Mouse (Mus musculus) c-Kit-negative CD71-positive TER-119-positive erythroid progenitor cells, embryonic 14.5 days (primary cell): ENCODE measurements around the gene Nfib.

Source experiments
- DNase-seq: peaks from one replicate; pipeline ENCODE4 v3.0.0-alpha.2; 2013; ENCODE audit warnings: low read depth, low spot score

Nfib gene

DNA sequence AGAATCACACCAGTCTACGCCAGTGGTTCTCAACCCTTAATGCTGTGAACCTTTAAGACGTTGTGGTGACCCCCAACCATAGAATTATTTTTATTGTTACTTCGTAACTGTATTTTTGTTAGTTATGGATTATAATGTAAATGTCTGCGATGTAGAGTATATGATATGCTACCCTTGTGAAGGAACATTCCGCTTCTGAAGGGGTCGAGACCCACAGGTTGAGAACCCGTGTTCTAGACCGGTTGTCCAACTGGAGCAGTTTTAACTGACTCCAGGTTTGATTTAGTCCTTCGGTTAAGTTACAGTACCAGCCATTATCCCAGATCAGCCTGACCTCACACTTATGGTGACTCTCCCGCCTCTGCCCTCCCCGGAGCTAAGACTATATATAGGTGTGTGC lies 70.4 kb downstream of the Nfib start:
- DNase-seq, result no peak

DNA sequence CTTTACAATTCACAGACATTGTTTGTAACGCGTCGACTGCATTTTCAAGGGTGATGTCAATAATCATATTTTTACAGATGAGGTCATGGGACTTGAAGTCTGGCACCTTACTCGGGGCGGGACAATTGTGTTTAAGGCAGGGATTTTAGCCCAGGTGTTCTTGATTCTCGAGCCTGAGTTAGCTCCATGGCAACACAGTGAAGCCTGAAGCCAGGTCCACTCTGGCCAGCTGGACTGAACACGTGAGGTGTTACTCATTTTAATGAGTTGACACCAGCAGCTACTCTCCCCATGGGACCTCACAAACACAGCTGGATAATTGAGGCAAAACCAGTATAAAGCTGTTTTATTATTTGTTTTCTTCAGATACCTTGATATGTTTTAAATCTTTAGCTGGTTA lies 71.2 kb downstream of the Nfib start:
- DNase-seq, result no peak

DNA sequence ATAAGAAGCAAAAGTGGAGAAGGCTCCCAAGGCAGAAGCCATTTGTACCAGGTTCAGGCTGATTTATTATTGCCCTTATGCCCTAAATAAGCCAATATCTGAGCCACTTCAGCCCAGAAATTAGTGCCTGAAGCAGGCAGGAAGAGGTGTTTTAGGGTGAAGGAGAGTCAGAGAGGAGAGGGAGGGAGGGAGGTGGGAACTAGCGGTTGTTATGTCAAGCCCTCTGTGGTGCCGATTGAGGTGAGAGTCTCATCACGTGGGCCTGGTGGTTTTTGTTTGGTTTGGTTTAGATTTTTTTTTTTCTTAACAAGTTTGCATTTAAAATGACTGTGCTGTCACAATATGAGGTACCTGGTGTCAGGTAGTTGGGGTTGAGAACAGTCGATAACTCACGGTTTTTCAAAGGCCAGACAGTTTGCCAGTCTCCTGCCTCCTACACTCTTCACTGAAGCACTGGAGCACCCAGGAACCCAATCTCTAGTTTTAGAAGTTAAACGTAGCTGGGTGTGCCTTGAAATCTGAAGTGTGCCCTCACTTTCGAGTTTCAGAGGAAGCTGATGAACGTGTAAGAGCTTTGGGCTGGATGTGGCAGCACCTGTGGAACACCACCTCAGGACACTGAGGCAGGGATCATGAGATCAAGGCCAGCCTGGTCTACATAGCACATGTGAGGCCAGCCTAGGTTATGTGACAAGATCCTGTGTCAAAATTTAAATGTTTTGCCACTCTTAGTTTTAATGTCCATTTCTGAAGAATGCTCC lies 81.1 kb downstream of the Nfib start:
- DNase-seq, result no peak

DNA sequence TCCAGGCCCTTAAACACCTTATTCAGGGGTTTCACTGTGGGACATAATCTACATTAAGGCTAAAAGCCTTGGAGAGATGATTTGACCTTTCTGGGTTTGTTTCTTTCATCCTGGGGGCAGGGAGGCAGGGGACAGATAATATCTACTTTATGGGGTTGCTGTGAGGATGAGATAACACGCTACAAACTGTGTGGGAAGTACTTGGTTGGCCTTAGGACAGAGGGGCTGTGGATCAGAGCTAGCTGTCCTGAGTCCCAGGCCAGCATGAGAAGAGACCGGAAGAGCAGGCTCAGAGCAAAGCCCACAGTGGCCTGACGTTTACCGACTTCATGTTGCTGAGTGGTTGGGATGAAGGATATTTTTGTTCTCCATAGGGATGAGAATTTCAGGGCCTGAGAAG lies 81.7 kb downstream of the Nfib start:
- DNase-seq, result no peak

DNA sequence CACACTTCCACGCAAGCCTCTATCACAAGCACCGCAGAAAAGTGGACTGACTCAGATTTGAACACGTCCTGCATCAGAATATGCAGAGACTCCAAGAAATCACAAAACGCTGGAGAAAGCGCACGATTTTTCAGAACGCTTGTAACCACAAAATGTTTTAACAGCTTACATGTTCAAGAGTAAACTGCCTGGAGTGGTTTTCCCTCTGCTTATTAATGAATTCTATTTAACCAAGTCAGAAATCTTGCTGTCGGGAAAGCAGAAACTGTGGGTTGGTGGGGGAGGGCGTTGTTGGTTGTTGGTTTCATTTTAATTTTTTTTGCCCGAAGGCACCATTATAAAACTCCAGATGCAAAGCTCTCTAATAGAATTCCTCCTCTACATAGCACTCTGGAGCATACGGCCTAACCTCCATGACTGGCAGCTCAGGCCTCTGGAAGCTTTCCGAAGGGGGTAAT lies 82.4 kb downstream of the Nfib start:
- DNase-seq, result no peak

DNA sequence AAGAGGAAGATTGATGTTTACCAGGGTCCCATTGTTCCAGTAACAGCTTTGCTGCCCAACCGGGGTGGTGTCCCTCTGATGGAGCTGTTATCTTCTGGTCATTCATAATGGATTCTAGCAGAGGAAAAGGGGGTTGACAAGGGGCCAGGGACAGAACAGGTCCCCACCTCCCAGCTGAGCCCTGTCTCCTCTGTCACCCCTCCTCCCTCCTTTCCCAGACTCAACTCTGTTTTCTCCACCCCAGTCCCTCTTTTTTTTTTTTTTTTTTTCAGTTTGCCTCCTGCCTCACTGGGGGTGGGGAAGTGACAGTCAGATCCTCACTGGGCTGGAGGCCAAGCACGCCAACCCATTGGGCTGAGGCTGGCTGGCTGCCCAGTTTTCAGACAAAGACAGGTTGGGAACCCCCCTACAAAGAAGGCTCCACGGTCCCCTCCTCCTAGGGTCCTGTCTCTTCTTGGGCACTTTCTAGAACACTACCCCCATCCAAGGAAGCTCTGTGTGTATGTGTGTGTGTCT lies 83.2 kb downstream of the Nfib start:
- no peak for DNase-seq

DNA sequence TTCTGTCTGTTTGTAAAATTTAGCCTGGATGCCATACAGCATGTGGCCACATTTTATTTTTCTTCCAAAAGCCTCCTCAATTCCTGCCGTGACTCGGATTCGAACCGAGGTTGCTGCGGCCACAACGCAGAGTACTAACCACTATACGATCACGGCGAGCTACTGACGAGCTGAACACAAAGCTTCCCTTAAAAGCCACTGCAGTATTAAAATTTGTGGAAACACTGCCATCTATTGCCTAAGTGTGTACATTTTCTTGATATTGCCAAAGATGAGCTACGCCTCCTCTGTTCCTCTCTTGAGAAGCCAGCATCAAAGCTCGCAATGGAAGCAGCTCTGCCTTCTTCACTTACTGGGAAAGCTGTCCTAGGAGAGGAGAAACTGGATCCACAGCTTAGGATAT lies 86.0 kb downstream of the Nfib start:
- DNase-seq, result no peak

DNA sequence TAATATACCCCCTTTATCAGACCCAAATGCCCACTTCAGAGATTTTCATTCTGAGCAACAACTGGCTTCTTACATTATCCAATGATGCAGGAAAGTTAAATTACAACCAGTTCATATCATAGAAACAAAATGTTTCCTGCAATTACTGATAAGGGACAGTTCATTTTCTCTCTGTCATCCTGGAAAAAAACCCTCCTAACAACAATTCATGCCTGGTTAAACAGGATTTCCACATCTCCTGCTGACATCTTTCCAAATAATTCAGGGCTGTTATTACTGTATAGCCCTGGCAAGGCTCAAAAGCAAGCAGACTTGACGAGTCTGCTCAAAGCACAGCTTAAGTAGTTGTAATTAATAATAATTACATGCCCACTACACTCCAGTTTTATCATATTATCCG lies 86.5 kb downstream of the Nfib start:
- DNase-seq, result no peak

DNA sequence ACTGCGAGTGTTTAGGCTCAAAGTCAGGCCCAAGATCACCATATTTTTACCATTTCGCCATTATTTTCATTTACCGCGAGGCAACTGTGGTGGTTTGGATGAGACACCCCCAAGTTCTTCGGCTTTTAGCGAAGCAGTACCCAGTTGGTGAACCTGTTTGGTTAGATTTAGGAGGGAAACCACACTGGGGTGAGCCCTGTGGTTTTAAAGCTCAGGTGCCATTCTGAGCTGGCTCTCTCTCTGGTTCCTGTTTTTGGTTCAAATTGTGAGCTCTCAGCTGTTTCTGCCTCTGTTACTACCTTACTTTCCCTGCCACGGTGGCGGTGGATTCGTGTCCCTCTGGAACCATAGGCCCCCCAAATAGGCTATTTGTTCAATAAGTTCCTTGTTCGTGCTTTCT lies 88.3 kb downstream of the Nfib start:
- no peak for DNase-seq

DNA sequence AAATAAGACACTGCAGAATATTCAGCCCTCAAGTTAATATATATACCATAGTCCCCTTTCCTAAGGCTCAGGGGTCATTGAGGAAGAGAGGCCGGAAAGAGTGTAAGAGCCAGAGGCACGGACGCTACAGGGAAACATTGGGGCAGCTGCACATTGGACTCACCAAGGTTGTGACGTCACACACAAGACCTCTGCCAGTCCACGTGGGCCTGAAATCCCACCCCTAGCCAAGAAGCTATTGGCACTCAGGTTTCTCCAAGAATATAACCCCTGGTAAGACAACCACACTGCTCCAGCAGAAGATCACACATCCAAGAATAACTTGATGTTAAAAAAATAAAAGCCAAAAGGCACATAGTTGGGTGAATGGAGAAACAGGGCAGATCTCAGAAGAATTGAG lies 89.8 kb downstream of the Nfib start:
- DNase-seq, result no peak

DNA sequence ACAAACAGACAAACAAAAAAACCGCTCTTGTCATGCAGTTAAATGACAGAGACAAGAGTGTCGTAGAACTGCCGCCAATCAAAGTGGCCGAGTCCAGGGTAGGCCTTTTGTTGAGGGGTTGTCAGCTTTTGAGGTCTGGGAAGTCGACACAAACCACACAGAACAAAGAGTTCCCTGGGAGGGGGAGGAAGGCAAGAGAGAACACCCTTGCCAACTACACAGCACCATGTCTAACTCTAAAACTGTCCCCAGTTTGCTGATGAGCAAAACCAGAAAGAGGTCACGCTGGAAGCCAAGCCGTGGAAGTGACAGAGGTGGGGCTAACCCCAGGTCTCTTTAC lies 91.1 kb downstream of the Nfib start:
- DNase-seq, result no peak

DNA sequence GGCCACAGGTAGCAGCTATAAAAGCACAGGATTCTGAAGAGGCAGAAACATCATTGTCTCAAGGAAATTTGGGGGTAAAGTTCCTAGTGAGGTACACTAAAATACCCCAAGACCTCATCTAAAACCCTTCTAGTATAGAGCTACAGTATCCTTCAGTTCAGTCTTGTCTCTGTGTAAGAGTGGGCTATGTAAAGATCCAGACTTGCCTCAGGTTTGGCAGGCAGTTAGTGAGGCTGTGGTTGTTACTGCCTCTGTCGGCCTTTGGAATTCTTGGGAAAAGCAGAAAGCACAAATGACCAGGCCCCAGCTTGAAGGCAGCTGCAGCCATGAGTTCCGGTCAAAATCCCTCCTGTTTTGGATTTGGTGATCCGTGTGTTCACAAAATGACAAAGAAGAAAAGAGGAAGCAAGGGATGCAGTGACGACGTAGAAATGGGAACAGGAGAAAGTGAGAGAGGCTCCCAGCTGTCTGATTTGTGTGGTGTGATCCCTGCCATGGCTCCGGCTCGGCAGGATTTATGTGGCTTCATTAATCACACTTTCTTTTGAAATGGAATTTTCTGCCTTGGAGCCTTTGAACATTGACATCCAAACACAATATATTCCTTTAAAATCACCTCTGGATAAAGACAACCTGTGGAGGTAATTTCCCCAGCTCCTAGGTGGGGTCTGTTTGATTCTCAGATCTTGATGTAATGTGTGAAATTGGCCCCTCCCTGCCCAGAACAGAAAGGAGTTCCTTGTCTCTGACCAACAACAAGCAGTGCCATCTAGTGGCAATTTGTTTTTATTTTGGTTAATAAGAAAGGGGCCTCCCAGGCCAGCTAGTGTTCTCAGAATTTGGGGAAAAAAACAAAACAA lies 91.7 kb downstream of the Nfib start:
- DNase-seq, result no peak

DNA sequence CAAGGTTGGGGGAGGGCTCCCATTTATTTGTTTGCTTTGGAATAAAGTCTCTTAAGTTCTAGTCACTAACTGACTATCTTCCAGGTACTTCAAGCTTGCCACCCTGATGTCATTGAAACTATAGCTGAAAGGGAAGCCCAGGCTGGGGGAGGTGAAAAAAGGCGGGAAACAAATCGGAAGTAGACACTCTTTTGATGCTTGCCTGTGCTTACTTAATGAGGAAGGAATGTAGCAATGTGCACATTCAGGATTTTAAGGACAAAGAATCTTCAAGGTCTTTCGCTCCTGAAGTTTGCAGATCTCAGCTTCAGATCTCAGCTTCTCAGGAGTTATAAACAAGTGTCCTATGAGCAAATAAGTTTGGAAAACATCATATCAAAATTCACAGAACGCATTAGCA lies 95.9 kb downstream of the Nfib start:
- DNase-seq, result no peak

DNA sequence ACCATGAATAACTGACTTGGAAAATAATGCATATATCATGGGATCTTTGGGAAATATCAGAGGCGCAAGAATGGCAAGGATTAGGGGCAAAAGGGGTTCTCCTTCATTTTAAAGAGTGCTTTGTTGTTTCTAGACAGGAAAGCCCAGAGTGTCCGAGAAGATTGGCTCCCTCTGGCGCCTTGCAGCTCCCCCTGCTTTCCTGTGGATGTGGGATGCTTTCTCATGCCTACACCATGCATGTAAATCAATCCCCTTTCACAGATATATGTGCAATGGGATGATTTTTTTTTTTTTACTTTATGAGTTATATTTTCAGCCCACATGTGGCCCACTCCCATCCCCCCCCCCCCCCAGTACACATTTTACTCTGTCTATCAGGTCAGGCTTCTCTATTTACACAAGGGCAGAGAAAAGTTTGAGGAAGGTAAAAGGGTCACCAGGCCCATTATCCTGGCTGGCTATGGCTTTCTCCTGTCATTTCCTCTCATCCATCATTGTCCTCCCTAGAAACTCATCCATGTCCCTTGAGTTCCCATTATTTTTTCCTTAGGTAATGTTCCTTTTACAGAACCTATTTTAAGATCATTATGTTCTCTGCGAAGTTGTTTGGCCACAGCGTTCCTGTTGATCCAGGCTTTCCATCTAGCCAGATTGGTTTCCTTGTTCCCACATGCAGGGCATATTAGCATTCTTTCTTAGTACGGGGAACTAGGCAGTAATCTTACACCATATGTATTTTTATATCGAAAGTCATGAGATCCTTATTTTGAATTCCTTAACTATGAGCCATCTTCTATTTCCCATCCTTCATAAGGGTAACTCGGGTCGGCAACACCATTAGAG lies 96.6 kb downstream of the Nfib start:
- DNase-seq, result no peak

DNA sequence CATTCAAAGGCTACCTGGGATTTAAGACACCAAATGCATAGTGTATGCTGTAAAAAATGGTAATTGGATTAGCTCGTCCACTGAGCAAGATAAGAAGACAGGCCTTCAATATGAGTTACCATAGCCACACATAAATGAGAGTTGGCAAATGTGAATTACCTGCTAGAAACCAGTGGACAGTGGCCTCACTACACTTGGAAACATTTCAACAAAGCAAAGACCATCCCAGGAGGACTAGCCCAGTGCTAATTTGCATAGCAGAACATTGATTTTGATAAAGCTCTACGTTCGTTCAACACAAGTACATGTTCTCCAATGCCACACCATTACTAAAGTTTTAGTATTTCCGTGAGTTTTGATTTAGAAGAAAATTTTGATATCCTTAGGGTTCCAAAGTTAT lies 98.3 kb downstream of the Nfib start:
- DNase-seq, result no peak

DNA sequence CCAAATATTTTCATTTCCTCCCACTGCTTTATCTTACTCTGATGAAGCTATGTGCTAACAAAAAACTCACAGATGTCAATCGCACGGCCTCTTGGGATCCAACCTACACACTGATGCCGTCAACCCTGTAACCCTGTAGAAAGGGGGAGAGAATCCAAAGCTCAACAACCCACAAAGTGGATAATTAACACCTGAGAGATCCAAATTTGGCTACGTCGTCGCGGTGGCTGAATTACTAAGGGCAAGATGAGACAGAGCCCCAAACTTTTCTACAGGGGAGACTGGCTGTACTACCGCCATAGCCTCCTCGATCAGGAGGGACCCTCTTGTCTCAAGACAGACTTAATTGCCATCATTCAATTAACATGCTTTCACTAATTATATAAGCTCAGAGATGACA lies 99.2 kb downstream of the Nfib start:
- DNase-seq, result no peak

DNA sequence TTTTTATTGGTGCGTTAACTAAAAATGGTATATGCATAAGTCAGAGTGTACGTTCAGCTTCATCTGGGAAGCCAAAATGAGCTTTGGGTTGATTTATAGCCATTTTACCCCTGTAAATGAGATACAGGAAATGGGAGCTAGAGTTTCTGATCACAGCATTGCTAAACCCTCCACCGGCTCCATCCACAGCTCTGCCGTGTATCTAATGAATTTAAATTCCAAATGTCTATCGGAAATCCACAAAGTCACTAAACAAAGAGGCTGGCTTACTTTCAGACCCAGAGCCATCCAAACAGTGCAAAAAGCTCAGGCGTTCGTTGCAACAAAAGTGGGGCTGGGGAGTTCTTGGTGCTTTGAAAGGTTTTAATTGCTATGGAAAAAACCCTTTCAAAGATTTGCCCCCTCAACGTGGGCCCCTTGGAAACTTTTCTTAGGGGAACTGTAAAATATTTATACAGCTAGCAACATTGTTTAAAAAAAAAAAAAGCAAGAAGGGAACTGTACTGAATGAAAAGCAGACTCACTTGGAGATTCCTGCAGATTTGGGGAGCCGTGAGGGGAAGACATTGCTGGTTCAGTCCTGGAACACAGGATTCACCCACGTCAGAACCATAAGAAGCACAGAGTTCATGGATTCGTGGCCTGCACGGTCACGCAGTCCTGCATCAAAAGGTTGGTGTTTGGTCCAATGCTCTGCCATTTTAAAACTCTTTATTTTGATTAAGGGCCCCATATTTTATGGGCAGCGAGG lies 100.3 kb downstream of the Nfib start:
- DNase-seq, result no peak

DNA sequence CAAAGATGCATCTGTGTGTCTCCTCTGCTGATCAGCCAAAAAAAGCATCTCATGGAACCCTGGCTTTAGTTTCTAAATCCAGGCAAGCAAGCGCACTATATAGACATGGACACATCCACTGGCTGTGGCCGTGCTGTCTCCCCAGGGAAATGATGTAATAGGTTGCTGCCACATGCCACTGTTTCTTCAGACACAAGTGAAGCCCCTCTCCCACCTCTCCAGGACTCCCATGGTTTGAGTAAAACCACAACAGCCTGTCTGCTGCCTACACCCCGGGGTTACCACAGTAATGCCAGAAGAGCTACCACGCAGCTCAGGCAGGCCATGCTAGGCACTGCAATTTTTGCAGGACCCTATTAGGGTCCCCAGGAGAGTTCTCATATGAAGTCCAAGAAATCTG lies 101.0 kb downstream of the Nfib start:
- DNase-seq, result no peak

DNA sequence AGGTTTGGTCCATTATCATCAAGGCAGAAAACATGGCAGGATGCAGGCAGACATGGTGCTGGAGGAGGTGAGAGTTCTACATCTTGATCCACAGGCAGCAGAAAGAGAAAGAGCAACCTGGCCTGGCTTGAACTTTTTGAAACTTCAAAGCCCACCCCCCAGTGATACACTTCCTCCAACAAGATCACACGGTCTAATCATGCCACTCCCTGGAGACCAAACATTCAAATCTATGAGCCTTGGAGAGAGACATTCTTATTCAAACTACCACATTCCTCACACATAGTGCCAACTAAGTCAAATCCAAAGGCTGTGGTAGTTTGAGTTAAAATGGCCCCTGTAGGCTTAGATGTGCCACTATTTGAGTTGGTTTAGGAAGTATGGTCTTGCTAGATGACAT lies 104.9 kb downstream of the Nfib start:
- DNase-seq, result no peak

DNA sequence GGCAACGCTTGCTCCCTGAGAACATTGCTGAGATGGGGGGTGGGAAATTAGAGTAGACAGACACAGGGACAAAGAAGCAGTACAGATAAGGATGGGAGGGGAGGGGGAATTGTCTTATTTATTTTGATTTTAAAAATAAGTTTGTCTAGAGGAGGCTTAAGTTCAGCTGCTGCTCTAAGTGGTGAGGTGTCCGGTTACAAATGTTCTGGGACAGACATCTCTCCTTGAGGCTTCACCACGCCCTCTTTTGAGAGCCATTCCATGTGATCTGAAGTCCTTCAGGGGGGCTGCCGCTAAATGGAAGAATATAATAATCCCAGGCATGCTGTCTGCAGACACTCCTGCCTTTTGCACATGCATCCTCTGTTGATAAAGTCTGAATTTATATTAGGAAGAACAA lies 107.1 kb downstream of the Nfib start:
- no peak for DNase-seq
